Mouse (Mus musculus) G1E (cell line): ENCODE data around the gene Epb41l3. TPM values are rescaled to one million over a fixed set of nuclear protein-coding genes. Genes with fewer than 3 reads are reported as not detected.

Experiments used
- ATAC-seq: 2 replicates; pipeline ENCODE4 v1.8.0; 2016; ENCODE audit warnings: mild to moderate bottlenecking; ENCODE audit not compliant: insufficient number of reproducible peaks, poor library complexity, low FRiP score, severe bottlenecking; ENCODE audit errors: extremely low read depth
- DNase-seq: peaks from one replicate; pipeline ENCODE4 v3.0.0; 2012; ENCODE audit warnings: low spot score
- H3K27me3 ChIP-seq: 2 replicates; pipeline ENCODE4 v1.6.1; 2012; ENCODE audit warnings: mild to moderate bottlenecking, low read length, inconsistent platforms; ENCODE audit not compliant: insufficient read depth
- H3K36me3 ChIP-seq: replicated peaks from 2 replicates; pipeline ENCODE3; 2012; ENCODE audit warnings: mild to moderate bottlenecking, inconsistent platforms
- H3K4me1 ChIP-seq: 2 replicates; pipeline ENCODE4 v1.6.1; 2012; ENCODE audit warnings: low read depth, low read length, inconsistent platforms, mixed read lengths; ENCODE audit not compliant: insufficient read depth
- H3K4me3 ChIP-seq: 2 replicates; pipeline ENCODE4 v1.5.1; 2012; ENCODE audit warnings: low read depth, mild to moderate bottlenecking, inconsistent platforms, low read length, moderate library complexity, mixed read lengths
- H3K9me3 ChIP-seq: replicated peaks from 2 replicates; pipeline ENCODE4 v1.6.1; 2012; ENCODE audit warnings: inconsistent platforms
- CTCF ChIP-seq: IDR thresholded peaks from 2 replicates; pipeline ENCODE4 v1.5.1; 2012; ENCODE audit warnings: low read depth, low read length, inconsistent platforms, mixed read lengths
- GATA1 ChIP-seq: IDR thresholded peaks from 2 replicates; pipeline ENCODE4 v1.6.1; 2012; ENCODE audit warnings: borderline replicate concordance, low read length, inconsistent platforms, mixed read lengths
- GATA2 ChIP-seq: IDR thresholded peaks from 2 replicates; pipeline ENCODE4 v1.6.1; 2012; ENCODE audit warnings: low read depth, low read length, inconsistent platforms, borderline replicate concordance
- POLR2AphosphoS5 ChIP-seq: IDR thresholded peaks from 2 replicates; pipeline ENCODE4 v1.6.1; 2012; ENCODE audit warnings: low read depth, low read length, inconsistent platforms; ENCODE audit not compliant: insufficient replicate concordance
- TAL1 ChIP-seq: conservative IDR thresholded peaks from 2 replicates; pipeline ENCODE4 v1.6.1; 2012; ENCODE audit warnings: low read depth, low read length, inconsistent platforms, mixed read lengths
- polyA plus RNA-seq: library from polyadenylated mRNA; stranded (reverse); fragments of >175 nt; gene quantifications from 2 replicates; pipeline ENCODE4 v1.2.3, GENCODE M21; 2012
- total RNA-seq, 2 experiments: library from RNA; stranded (forward) in 1 of 2; stranded (reverse) in 1 of 2; fragments of 200-1000 nt in 1 of 2; fragments of >200 nt in 1 of 2; fragmentation: Nextera tagmentation in 1 of 2; gene quantifications; 2 replicates each; pipeline ENCODE4 v1.2.3; 2014 to 2017

Gene Epb41l3
- total and polyA plus RNA-seq, 3 experiments: 0.16 TPM; not detected in 2

GRCm38 (mm10) chr17:69225996-69226395 lies 150.5 kb downstream of the Epb41l3 start:
- H3K9me3 ChIP-seq: peaks cover 45% of the 10 kb centered on the region
- H3K27me3 ChIP-seq: no peaks in the 10 kb centered on the region
- no peaks in the 10 kb centered on the region for H3K4me1 ChIP-seq
- ATAC-seq (no peak), DNase-seq (no peak)
- H3K36me3 ChIP-seq: no peaks in the 10 kb centered on the region
- no peak overlapping the region for H3K4me3 ChIP-seq
- TF ChIP-seq GATA1 (no peak), TAL1 (no peak), POLR2AphosphoS5 (no peak), GATA2 (no peak), CTCF (no peak)

GRCm38 (mm10) chr17:69227426-69228014 lies 152.0 kb downstream of the Epb41l3 start:
- Histone ChIP-seq H3K4me1 (no peaks in the 10 kb centered on the region), H3K36me3 (no peaks in the 10 kb centered on the region), H3K27me3 (no peaks in the 10 kb centered on the region), H3K9me3 (peaks cover 53% of the 10 kb centered on the region), H3K4me3 (no peak overlapping the region)
- ATAC-seq (no peak), DNase-seq (no peak)
- no peak for TF ChIP-seq GATA2
- no peak for TF ChIP-seq CTCF
- no peak for TF ChIP-seq TAL1
- TF ChIP-seq GATA1: no peak
- TF ChIP-seq POLR2AphosphoS5: no peak

- ATAC-seq: no peak
- TF ChIP-seq POLR2AphosphoS5: no peak
- no peak for TF ChIP-seq GATA1
- TF ChIP-seq TAL1: no peak
- TF ChIP-seq GATA2: no peak
- TF ChIP-seq CTCF: no peak
- DNase-seq: no peak
- H3K4me3 ChIP-seq: no peak overlapping the region
- H3K9me3 ChIP-seq: peaks cover 41% of the 10 kb centered on the region
- no peaks in the 10 kb centered on the region for H3K27me3 ChIP-seq
- H3K4me1 ChIP-seq: no peaks in the 10 kb centered on the region
- no peaks in the 10 kb centered on the region for H3K36me3 ChIP-seq
Observed at GRCm38 (mm10) chr17:69229451-69229850, 154.0 kb downstream of the Epb41l3 start.

GRCm38 (mm10) chr17:69230131-69230621 lies 154.7 kb downstream of the Epb41l3 start:
- H3K27me3 ChIP-seq: no peaks in the 10 kb centered on the region
- peaks cover 41% of the 10 kb centered on the region for H3K9me3 ChIP-seq
- no peak for DNase-seq
- H3K36me3 ChIP-seq: no peaks in the 10 kb centered on the region
- ATAC-seq: no peak
- TF ChIP-seq POLR2AphosphoS5: no peak
- TF ChIP-seq CTCF: no peak
- TF ChIP-seq GATA1: no peak
- TF ChIP-seq GATA2: no peak
- TF ChIP-seq TAL1: no peak
- H3K4me1 ChIP-seq: no peaks in the 10 kb centered on the region
- no peak overlapping the region for H3K4me3 ChIP-seq

- no peaks in the 10 kb centered on the region for H3K4me1 ChIP-seq
- H3K27me3 ChIP-seq: no peaks in the 10 kb centered on the region
- peaks cover 31% of the 10 kb centered on the region for H3K9me3 ChIP-seq
- no peaks in the 10 kb centered on the region for H3K36me3 ChIP-seq
- H3K4me3 ChIP-seq: no peak overlapping the region
- no peak for DNase-seq
- ATAC-seq: no peak
- TF ChIP-seq GATA2 (no peak), POLR2AphosphoS5 (no peak), CTCF (no peak), GATA1 (no peak), TAL1 (no peak)
Observed at GRCm38 (mm10) chr17:69231360-69231759, 155.9 kb downstream of the Epb41l3 start.

- TF ChIP-seq POLR2AphosphoS5: no peak
- no peak for TF ChIP-seq GATA2
- no peak for TF ChIP-seq TAL1
- TF ChIP-seq GATA1: no peak
- no peak for TF ChIP-seq CTCF
- no peaks in the 10 kb centered on the region for H3K36me3 ChIP-seq
- H3K27me3 ChIP-seq: no peaks in the 10 kb centered on the region
- no peak overlapping the region for H3K4me3 ChIP-seq
- peaks cover 48% of the 10 kb centered on the region for H3K9me3 ChIP-seq
- H3K4me1 ChIP-seq: no peaks in the 10 kb centered on the region
- DNase-seq (no peak), ATAC-seq (no peak)
Observed at GRCm38 (mm10) chr17:69237172-69237571, 161.7 kb downstream of the Epb41l3 start.
